Mouse (Mus musculus) hindbrain, embryonic 11.5 days (tissue): Measurements from ENCODE around the gene Cd59b. TPM values are rescaled to one million over a fixed set of nuclear protein-coding genes. Genes with fewer than 3 reads are reported as not detected.

Source experiments
- ATAC-seq: fragments of 200-750 bp; cut with Nextera tagmentation; 2 replicates; pipeline ENCODE4 v1.8.0; 2017; ENCODE audit warnings: mild to moderate bottlenecking, moderate TSS enrichment, moderate library complexity; ENCODE audit not compliant: low FRiP score
- DNase-seq: peaks from one replicate; pipeline ENCODE4 v3.0.0-alpha.2; 2015; ENCODE audit warnings: low spot score
- H3K27ac ChIP-seq: fragments of 300-500 bp; sonication (generic); 2 replicates; pipeline ENCODE4 v1.5.1; 2014; ENCODE audit warnings: mild to moderate bottlenecking, low read depth, low read length
- H3K27me3 ChIP-seq: fragments of 300-500 bp; sonication (generic); 2 replicates; pipeline ENCODE4 v1.6.1; 2014; ENCODE audit warnings: mild to moderate bottlenecking, low read length, moderate library complexity, mixed read lengths; ENCODE audit not compliant: control insufficient read depth, insufficient read depth
- H3K36me3 ChIP-seq: fragments of 300-500 bp; sonication (generic); 2 replicates; pipeline ENCODE4 v1.6.1; 2014; ENCODE audit warnings: mild to moderate bottlenecking, low read length, moderate library complexity, mixed read lengths; ENCODE audit not compliant: control insufficient read depth, insufficient read depth
- H3K4me1 ChIP-seq: fragments of 300-500 bp; sonication (generic); replicated peaks from 2 replicates; pipeline ENCODE4 v1.6.1; 2014; ENCODE audit warnings: low read length, mixed read lengths; ENCODE audit not compliant: control insufficient read depth, insufficient read depth
- H3K4me2 ChIP-seq: fragments of 300-500 bp; sonication (generic); replicated peaks from 2 replicates; pipeline ENCODE4 v1.6.1; 2014; ENCODE audit warnings: mild to moderate bottlenecking, low read depth, low read length
- H3K4me3 ChIP-seq: fragments of 300-500 bp; sonication (generic); 2 replicates; pipeline ENCODE4 v1.5.1; 2014; ENCODE audit warnings: low read depth, low read length
- H3K9ac ChIP-seq: fragments of 300-500 bp; sonication (generic); 2 replicates; pipeline ENCODE4 v1.6.1; 2014; ENCODE audit warnings: low read depth, low read length
- H3K9me3 ChIP-seq: fragments of 300-500 bp; sonication (generic); 2 replicates; pipeline ENCODE4 v1.6.1; 2016; ENCODE audit warnings: low read length; ENCODE audit not compliant: control insufficient read depth
- WGBS: fragments of 180-500 bp; shearing (Covaris S2); extraction: QIAGEN DNeasy Blood & Tissue Kit; methylation state at CpG from one replicate; pipeline ENCODE4 v1.1.7; 2014; 5-methylcytosine and 5-hydroxymethylcytosine counted together
- polyA plus RNA-seq: library from polyadenylated mRNA; unstranded; fragments of >200 nt; fragmentation: Nextera tagmentation; extraction: Ambion mirVana; gene quantifications from 2 replicates; pipeline ENCODE4 v1.2.1, GENCODE M21; 2014

Gene Cd59b
- polyA plus RNA-seq, 1 experiment from 2014 or later = 4.3 TPM

DNA sequence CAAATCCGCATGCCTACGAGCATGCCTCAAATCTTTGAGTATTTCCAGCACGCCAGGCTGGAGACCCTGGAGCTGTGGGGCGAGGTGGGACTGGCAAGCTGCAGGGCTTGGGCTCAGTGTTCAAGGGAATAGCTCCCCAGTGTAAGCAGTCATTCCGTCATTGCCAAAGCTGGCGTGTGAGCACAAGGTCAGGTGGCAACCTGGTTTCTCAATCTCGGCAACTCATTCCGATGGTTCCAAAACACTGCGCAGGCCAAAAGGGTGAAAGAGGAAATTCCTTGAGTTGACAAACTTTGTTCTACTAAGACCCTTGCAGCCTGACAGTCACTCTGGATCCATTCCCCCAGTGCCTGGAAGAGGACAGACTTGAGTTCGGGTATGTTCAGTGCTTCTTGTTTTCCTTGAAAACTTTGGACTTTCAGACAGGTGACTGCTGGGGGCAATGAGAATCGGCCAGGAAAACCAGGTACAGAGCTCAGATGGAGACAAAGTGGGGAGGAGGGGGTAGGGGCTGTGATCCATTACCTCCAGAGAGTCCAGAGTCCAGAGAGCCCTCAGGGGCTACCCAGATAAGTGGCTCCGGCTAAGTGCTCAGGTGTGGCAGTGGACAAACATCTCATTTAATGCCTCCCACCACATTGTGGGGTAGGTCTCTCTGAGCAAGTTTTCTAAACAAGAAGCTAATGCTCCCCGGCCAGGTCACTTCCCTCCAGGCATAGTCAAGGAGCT lies 59.3 kb downstream of the Cd59b start:
- no peaks in the 10 kb centered on the region for H3K36me3 ChIP-seq
- no peak for DNase-seq
- H3K9me3 ChIP-seq = no peaks in the 10 kb centered on the region
- H3K27ac ChIP-seq = no peak overlapping the region
- no peak overlapping the region for H3K4me3 ChIP-seq
- H3K4me2 ChIP-seq = no peak overlapping the region
- no peaks in the 10 kb centered on the region for H3K4me1 ChIP-seq
- H3K27me3 ChIP-seq = no peaks in the 10 kb centered on the region; the same call in 1 of the 2 replicates
- no peak overlapping the region for H3K9ac ChIP-seq
- ATAC-seq = no peak
- WGBS = 88% methylated on average over 13 of the region's 13 CpGs

DNA sequence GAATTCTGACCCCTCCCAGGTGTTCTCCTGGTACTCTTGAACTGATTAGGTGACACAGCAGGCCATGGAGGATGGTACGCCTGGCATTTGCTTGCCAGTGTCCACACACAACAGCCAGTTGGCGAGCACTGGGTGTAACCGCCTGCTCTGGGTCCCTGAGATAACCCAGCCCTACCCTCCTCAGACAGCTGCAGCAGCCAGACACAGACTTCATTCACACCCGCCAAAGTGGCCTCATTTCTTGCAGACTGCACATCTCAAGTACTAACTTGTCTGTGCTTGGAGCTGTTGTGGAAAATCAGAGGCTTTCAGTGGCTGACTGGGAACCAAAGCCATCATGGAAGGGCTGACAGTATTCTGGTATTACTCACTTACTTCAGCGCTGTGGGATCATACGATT lies 60.5 kb downstream of the Cd59b start:
- Histone ChIP-seq H3K4me3 (no peak overlapping the region), H3K9ac (no peak overlapping the region), H3K9me3 (no peaks in the 10 kb centered on the region), H3K36me3 (no peaks in the 10 kb centered on the region), H3K4me2 (no peak overlapping the region), H3K4me1 (no peaks in the 10 kb centered on the region), H3K27ac (no peak overlapping the region), H3K27me3 (no peaks in the 10 kb centered on the region; the same call in 1 of the 2 replicates)
- no peak for DNase-seq
- 92% methylated on average over 6 of the region's 6 CpGs for WGBS
- ATAC-seq = no peak

DNA sequence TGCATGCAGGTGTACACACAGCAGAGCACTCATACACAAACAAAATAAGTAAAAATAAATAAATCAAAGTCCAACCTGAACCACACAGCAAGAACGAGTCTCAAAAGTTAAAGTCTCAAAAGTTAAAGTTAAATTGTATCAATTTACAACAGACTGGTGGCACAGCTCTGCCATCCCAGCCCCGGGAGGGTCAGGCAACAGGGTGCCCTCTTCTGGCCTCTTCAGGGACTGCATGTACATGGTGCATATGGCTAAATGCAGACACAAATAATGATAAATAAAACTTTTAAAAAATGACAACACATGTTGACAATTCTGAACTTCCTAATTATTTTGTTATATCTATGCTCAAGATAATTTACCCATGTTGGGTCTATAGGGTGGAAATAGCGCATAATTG lies 61.3 kb downstream of the Cd59b start:
- H3K27ac ChIP-seq = no peak overlapping the region
- DNase-seq (peak; percentile 54), ATAC-seq (no peak)
- H3K9me3 ChIP-seq = no peaks in the 10 kb centered on the region
- H3K4me2 ChIP-seq = no peak overlapping the region
- no peak overlapping the region for H3K9ac ChIP-seq
- H3K4me1 ChIP-seq = no peaks in the 10 kb centered on the region
- 64% methylated on average over 3 of the region's 3 CpGs for WGBS
- H3K36me3 ChIP-seq = no peaks in the 10 kb centered on the region
- H3K27me3 ChIP-seq = no peaks in the 10 kb centered on the region
- H3K4me3 ChIP-seq = no peak overlapping the region

DNA sequence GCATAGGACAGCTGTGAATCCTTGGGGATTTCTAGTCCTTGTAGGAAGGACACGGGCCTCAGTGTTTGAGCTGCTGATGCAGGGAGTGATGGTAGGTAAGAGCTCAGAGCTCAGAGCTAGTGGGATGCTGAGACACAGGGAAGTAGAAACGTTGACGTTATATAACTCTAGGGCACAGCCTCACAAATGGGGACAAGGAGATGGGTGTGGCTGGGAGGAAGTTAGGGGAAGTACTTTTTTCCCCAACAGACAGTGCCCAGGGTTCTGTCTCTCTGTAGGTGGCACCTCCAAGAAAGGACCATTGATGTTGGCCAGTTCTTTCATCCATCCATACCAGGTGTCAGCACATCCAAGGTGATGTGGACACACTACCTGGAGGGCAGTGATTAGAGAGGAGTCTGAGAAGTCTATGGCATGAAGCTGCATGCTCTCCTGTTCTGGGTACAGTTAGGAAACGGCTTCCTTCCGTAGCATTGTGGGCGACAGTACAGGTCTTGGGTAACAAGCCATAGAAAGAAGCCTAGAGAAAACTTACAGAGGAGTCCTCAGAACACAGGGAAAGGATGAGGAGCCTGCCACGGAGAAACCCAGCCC lies 62.7 kb downstream of the Cd59b start:
- WGBS = 80% methylated on average over 7 of the region's 7 CpGs
- DNase-seq = no peak
- H3K4me2 ChIP-seq = no peak overlapping the region
- H3K27ac ChIP-seq = no peak overlapping the region
- no peak overlapping the region for H3K4me3 ChIP-seq
- H3K27me3 ChIP-seq = no peaks in the 10 kb centered on the region; the same call in 1 of the 2 replicates
- ATAC-seq = no peak
- H3K4me1 ChIP-seq = no peaks in the 10 kb centered on the region
- H3K9me3 ChIP-seq = no peaks in the 10 kb centered on the region
- H3K36me3 ChIP-seq = no peaks in the 10 kb centered on the region
- H3K9ac ChIP-seq = no peak overlapping the region

DNA sequence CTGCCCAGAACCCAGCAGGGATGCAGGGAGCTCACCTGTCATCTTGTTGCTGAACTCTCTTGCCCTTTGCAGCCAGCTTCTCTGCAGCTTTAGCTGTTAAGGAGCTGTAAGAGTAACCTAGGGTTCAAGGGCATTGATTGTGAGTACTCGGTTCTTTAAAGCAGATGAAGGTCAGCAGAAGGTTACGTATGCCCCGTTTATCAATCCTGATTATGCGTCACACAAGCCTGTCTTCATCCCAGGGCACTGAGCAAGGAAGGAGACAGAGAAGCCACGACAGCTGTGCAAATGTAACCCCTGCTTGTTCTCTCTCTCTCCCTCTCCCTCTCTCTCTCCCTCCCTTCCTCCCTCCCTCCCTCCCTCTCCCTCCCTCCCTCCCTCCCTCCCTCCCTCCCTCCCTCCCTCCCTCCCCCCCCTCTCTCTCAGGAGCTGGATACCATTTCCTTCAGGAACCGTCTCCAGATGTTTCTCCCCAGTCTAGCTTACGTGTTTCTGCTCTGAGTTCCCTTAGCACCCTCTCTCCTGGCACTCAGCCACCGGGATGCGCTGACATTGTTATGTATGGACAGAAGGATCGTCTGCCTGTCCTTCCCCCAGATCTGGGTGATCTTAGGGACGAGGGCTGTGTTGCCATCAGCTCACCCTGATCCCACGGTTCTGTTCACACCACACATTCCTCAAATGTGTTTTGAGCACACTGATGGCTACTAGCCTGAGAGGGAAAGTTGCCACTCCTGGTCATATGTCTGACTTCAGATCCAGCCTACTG lies 63.6 kb downstream of the Cd59b start:
- ATAC-seq (no peak), DNase-seq (no peak)
- H3K36me3 ChIP-seq = no peaks in the 10 kb centered on the region
- H3K9ac ChIP-seq = no peak overlapping the region
- H3K4me1 ChIP-seq = no peaks in the 10 kb centered on the region
- WGBS = 45% methylated on average over 11 of the region's 12 CpGs
- no peak overlapping the region; the same call in 1 of the 2 replicates for H3K27ac ChIP-seq
- no peaks in the 10 kb centered on the region; the same call in 1 of the 2 replicates for H3K27me3 ChIP-seq
- no peak overlapping the region for H3K4me3 ChIP-seq
- H3K4me2 ChIP-seq = no peak overlapping the region
- no peaks in the 10 kb centered on the region for H3K9me3 ChIP-seq

DNA sequence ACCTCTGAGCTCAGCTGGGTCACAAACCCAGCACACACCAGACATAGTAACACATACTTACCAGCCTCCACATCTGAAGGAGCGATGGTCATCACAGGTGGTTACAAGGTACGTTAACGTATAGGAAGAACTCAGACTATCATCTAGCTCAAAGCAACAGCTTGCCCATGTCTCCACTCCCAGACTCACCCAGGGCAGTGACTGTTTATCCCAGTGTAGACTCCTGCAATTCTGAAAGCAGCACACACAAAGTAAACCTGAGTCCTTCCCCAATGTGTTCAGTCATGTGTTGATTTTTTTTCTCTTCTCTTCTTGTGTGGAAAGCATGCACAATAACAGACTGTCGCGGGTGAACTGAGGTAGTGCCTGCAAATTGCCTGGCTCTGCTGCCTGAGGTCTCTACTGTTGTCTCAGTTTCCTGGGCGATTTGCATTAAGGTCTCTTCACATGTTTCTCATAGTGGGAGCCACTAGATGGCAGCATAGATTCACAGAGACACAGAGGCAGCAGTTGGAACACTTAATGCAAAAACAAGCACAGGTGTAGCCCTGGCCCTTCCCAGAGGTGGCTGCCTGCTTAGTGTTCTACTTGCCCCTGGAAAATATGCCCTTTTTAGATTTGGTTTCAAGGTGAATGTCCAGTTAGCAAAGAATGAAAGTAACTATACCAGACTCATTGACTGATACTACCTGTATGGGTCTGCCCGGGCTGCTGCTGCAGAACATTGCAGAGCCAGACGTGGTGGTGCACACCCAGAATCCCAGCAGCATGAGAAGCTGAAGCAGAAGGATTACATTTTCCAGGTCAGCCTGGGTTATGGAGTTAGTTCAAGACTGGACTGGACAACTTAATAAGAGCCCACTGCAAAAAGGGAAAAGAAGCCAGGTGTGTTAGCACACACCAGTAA lies 64.8 kb downstream of the Cd59b start:
- WGBS = 52% methylated on average over 8 of the region's 8 CpGs
- H3K4me1 ChIP-seq = no peaks in the 10 kb centered on the region

DNA sequence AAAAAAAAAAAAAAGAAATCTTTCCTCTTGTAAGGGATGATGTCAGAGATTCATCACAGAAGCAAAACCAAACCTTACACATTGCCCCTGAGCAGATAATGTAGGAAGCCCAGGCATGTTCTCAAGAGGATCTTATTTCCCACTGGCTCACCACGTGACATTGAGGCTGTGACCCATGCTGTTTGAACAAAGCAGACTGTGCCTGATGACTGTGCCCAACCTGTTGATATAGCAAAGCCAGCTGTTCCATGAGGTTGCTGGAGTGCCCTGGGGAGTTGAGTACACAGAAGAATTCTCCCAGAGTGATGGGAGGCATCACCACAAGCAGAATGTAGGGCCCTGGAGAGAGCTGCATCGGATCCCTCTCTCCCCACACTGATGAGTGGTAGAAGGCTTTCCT lies 66.3 kb downstream of the Cd59b start:
- H3K4me1 ChIP-seq = no peaks in the 10 kb centered on the region
- DNase-seq = no peak
- H3K27me3 ChIP-seq = no peaks in the 10 kb centered on the region; the same call in 1 of the 2 replicates
- no peaks in the 10 kb centered on the region for H3K36me3 ChIP-seq
- H3K4me2 ChIP-seq = no peak overlapping the region
- 77% methylated on average over 2 of the region's 2 CpGs for WGBS
- no peak overlapping the region for H3K27ac ChIP-seq
- H3K4me3 ChIP-seq = no peak overlapping the region
- no peak for ATAC-seq
- no peaks in the 10 kb centered on the region for H3K9me3 ChIP-seq
- no peak overlapping the region for H3K9ac ChIP-seq

More for the DNA sequence above, 64.8 kb downstream of the Cd59b start:
- Histone ChIP-seq H3K4me3 (no peak overlapping the region), H3K27ac (no peak overlapping the region), H3K4me2 (no peak overlapping the region), H3K36me3 (no peaks in the 10 kb centered on the region), H3K9me3 (no peaks in the 10 kb centered on the region), H3K27me3 (no peaks in the 10 kb centered on the region; the same call in 1 of the 2 replicates), H3K9ac (no peak overlapping the region)
- peak; percentile 64 for ATAC-seq
- peak; percentile 84 for DNase-seq
